ENCODE assay signal across 12 mouse cellular contexts in genomic region chr17:66364525-66365292, GRCm38 (mm10).
A peak's percentile ranks its signal among the peaks of the same experiment; 100 is the strongest.
DNase-seq lines count a peak whose midpoint lies in the region; ATAC-seq and TF ChIP-seq lines count a peak whose summit lies in the region.
"Had no signal": no experiment of that assay in that cellular context is flagged by ENCODE, and none has a peak within 500 bp of the region (broad histone marks: within the 10 kb centered on the region; RNA-seq: fewer than 3 reads in every experiment).

No protein-coding gene starts in this region.

- H3K27ac ChIP-seq in kidney, embryonic 16.5 days (ENCODE audit: low read length), result peak overlapping the region; percentile 51; the same call in 1 of the 2 replicates
- no peak overlapping the region for H3K27ac ChIP-seq in kidney, embryonic 14.5 days (ENCODE audit: low read depth, low read length)
- H3K27ac ChIP-seq in ES-Bruce4 (ENCODE audit: insufficient read depth, low read length), result peak overlapping the region; percentile 57
- H3K27ac ChIP-seq in heart, postnatal 0 days (ENCODE audit: low read depth), result peak overlapping the region; percentile 64
- H3K27ac ChIP-seq in forebrain, embryonic 10.5 days, result no peak overlapping the region
- H3K27ac ChIP-seq: limb, embryonic 13.5 days had no signal

- no peak for ATAC-seq in kidney, embryonic 16.5 days (ENCODE audit: low FRiP score, low TSS enrichment)
- ATAC-seq in kidney, embryonic 14.5 days (ENCODE audit: low FRiP score, low TSS enrichment), result no peak
- ATAC-seq in heart, postnatal 0 days (ENCODE audit: insufficient read depth, low read depth), result peak; percentile 55

- TF ChIP-seq POLR2A in ES-Bruce4 (IDR thresholded peaks at IDR 0.05; ENCODE audit: insufficient read depth, low read length), result peak; percentile 2

- no peaks in the 10 kb centered on the region for H3K27me3 ChIP-seq in kidney, embryonic 16.5 days (ENCODE audit: insufficient read depth, low read length)
- H3K27me3 ChIP-seq in kidney, embryonic 14.5 days (ENCODE audit: control insufficient read depth, insufficient read depth, low read length), result no peaks in the 10 kb centered on the region
- no peaks in the 10 kb centered on the region for H3K27me3 ChIP-seq in ES-Bruce4 (ENCODE audit: control insufficient read depth, insufficient read depth, low read length, poor library complexity, severe bottlenecking)
- H3K27me3 ChIP-seq in heart, postnatal 0 days (ENCODE audit: control insufficient read depth, insufficient read depth, low read length), result no peaks in the 10 kb centered on the region
- no peaks in the 10 kb centered on the region for H3K27me3 ChIP-seq in forebrain, embryonic 10.5 days (ENCODE audit: poor library complexity, severe bottlenecking)
- H3K27me3 ChIP-seq: limb, embryonic 13.5 days had no signal

- H3K4me2 ChIP-seq in kidney, embryonic 16.5 days (replicated peaks; ENCODE audit: low read depth, low read length), result no peak overlapping the region
- H3K4me2 ChIP-seq in kidney, embryonic 14.5 days (replicated peaks; ENCODE audit: low read depth, low read length), result no peak overlapping the region
- peak overlapping the region; percentile 30; the same call in 1 of the 2 replicates for H3K4me2 ChIP-seq in heart, postnatal 0 days (ENCODE audit: low read depth, low read length)
- H3K4me2 ChIP-seq: limb, embryonic 13.5 days had no signal

- DNase-seq in ZHBTc4 (ENCODE audit: low read depth, low spot score), result peak; percentile 73
- DNase-seq in heart, postnatal 0 days (ENCODE audit: low spot score), result peak; percentile 68
- no peak for DNase-seq in forebrain, embryonic 10.5 days (ENCODE audit: extremely low spot score, low spot score)
- DNase-seq in T-cell, adult 2 months (ENCODE audit: low spot score), result no peak
- DNase-seq: kidney, postnatal 25 days; lung, postnatal 14 days; right cerebral cortex, postnatal 25 days; thymus, postnatal 36 days had no signal

- H3K4me1 ChIP-seq in kidney, embryonic 16.5 days (ENCODE audit: insufficient read depth, low read length), result peaks cover 19% of the 10 kb centered on the region
- peaks cover 14% of the 10 kb centered on the region; the same call in 1 of the 2 replicates for H3K4me1 ChIP-seq in kidney, embryonic 14.5 days (ENCODE audit: control insufficient read depth, insufficient read depth, low read length)
- peaks cover 2% of the 10 kb centered on the region for H3K4me1 ChIP-seq in ES-Bruce4 (ENCODE audit: control insufficient read depth, insufficient read depth, low read length)
- no peaks in the 10 kb centered on the region for H3K4me1 ChIP-seq in heart, postnatal 0 days (ENCODE audit: control insufficient read depth, insufficient read depth)
- 0 out of 2 replicates have a peak, but pooled peaks cover 11% of the 10 kb centered on the region for H3K4me1 ChIP-seq in forebrain, embryonic 10.5 days

- TF ChIP-seq CTCF in ES-Bruce4 (IDR thresholded peaks at IDR 0.05; ENCODE audit: low read depth, low read length), result no peak
- no peak for TF ChIP-seq CTCF in heart, postnatal 0 days (IDR thresholded peaks at IDR 0.05; ENCODE audit: low read depth)

- no peaks in the 10 kb centered on the region for H3K36me3 ChIP-seq in kidney, embryonic 16.5 days (ENCODE audit: insufficient read depth, low read length)
- H3K36me3 ChIP-seq in kidney, embryonic 14.5 days (ENCODE audit: control insufficient read depth, insufficient read depth, low read length), result no peaks in the 10 kb centered on the region
- peaks cover 29% of the 10 kb centered on the region for H3K36me3 ChIP-seq in ES-Bruce4 (ENCODE audit: control insufficient read depth, insufficient read depth, low read length, poor library complexity, severe bottlenecking)
- no peaks in the 10 kb centered on the region for H3K36me3 ChIP-seq in heart, postnatal 0 days (replicated peaks; ENCODE audit: control insufficient read depth, insufficient read depth, low read length)
- H3K36me3 ChIP-seq in forebrain, embryonic 10.5 days (replicated peaks), result peaks cover 98% of the 10 kb centered on the region

- 73% methylated on average over 22 of the region's 26 CpGs for WGBS in kidney, embryonic 16.5 days
- WGBS in kidney, embryonic 14.5 days, result 83% methylated on average over 24 of the region's 26 CpGs
- 73% methylated on average over 24 of the region's 26 CpGs for WGBS in heart, postnatal 0 days
- 87% methylated on average over 26 of the region's 26 CpGs for WGBS in forebrain, embryonic 10.5 days

- 0 out of 2 replicates have a peak overlapping the region, but pooled peaks have one; percentile 20 for H3K9ac ChIP-seq in kidney, embryonic 16.5 days (replicated peaks; ENCODE audit: low read length)
- no peak overlapping the region for H3K9ac ChIP-seq in kidney, embryonic 14.5 days (ENCODE audit: low read depth, low read length)
- peak overlapping the region; percentile 24 for H3K9ac ChIP-seq in ES-Bruce4 (ENCODE audit: low read depth, poor library complexity, severe bottlenecking)
- no peak overlapping the region for H3K9ac ChIP-seq in heart, postnatal 0 days (replicated peaks; ENCODE audit: low read depth, low read length)
- H3K9ac ChIP-seq: limb, embryonic 13.5 days had no signal

- H3K4me3 ChIP-seq in kidney, embryonic 16.5 days (ENCODE audit: low read length), result no peak overlapping the region
- no peak overlapping the region for H3K4me3 ChIP-seq in kidney, embryonic 14.5 days (ENCODE audit: low read length)
- H3K4me3 ChIP-seq in ES-Bruce4 (ENCODE audit: low read depth, low read length), result peak overlapping the region; percentile 68
- no peak overlapping the region for H3K4me3 ChIP-seq in heart, postnatal 0 days (ENCODE audit: low read depth, low read length)
- no peak overlapping the region for H3K4me3 ChIP-seq in forebrain, embryonic 10.5 days
- H3K4me3 ChIP-seq: limb, embryonic 13.5 days had no signal

- H3K9me3 ChIP-seq in kidney, embryonic 16.5 days (ENCODE audit: low read length), result no peaks in the 10 kb centered on the region
- H3K9me3 ChIP-seq in kidney, embryonic 14.5 days (ENCODE audit: control insufficient read depth, low read length), result no peaks in the 10 kb centered on the region
- no peaks in the 10 kb centered on the region for H3K9me3 ChIP-seq in ES-Bruce4 (replicated peaks; ENCODE audit: control insufficient read depth, insufficient read depth, low read length, poor library complexity, severe bottlenecking)
- H3K9me3 ChIP-seq in heart, postnatal 0 days (replicated peaks; ENCODE audit: control insufficient read depth, low read length), result no peaks in the 10 kb centered on the region
- H3K9me3 ChIP-seq in forebrain, embryonic 10.5 days, result no peaks in the 10 kb centered on the region
- H3K9me3 ChIP-seq: limb, embryonic 13.5 days had no signal

- no peak; the same call in 1 of the 2 replicates for TF ChIP-seq EP300 in ES-Bruce4 (IDR thresholded peaks at IDR 0.05; ENCODE audit: insufficient read depth, low read depth, low read length)
- TF ChIP-seq EP300 in heart, postnatal 0 days (IDR thresholded peaks at IDR 0.05; ENCODE audit: low read depth), result no peak

Comparison
In these comparisons a context has a peak if more than half of its experiments do, and no peak if none do; other contexts are left out.
1. H3K27ac ChIP-seq: peak in kidney, embryonic 16.5 days (single experiment), ES-Bruce4 (single experiment) and heart, postnatal 0 days (single experiment); none in kidney, embryonic 14.5 days (single experiment) and forebrain, embryonic 10.5 days (single experiment).
2. H3K9ac ChIP-seq: peak in kidney, embryonic 16.5 days (single experiment) and ES-Bruce4 (single experiment); none in kidney, embryonic 14.5 days (single experiment) and heart, postnatal 0 days (single experiment).
3. DNase-seq: peak in ZHBTc4 (single experiment) and heart, postnatal 0 days (single experiment); none in forebrain, embryonic 10.5 days (single experiment) and T-cell, adult 2 months (single experiment).